Mouse (Mus musculus) adrenal gland, postnatal 25 days (tissue): Measurements from ENCODE around the gene Arl4c. TPM values are rescaled to one million over a fixed set of nuclear protein-coding genes. Genes with fewer than 3 reads are reported as not detected.

ENCODE experiments used
- DNase-seq: peaks from one replicate; pipeline ENCODE4 v3.0.0; 2021; ENCODE audit warnings: mixed read lengths
- total RNA-seq: library from RNA; stranded (reverse); gene quantifications from 2 replicates; pipeline ENCODE4 v1.2.3, GENCODE M21; 2021

Gene Arl4c
- total RNA-seq, 1 experiment from 2014 or later, result 11.0 TPM

DNA sequence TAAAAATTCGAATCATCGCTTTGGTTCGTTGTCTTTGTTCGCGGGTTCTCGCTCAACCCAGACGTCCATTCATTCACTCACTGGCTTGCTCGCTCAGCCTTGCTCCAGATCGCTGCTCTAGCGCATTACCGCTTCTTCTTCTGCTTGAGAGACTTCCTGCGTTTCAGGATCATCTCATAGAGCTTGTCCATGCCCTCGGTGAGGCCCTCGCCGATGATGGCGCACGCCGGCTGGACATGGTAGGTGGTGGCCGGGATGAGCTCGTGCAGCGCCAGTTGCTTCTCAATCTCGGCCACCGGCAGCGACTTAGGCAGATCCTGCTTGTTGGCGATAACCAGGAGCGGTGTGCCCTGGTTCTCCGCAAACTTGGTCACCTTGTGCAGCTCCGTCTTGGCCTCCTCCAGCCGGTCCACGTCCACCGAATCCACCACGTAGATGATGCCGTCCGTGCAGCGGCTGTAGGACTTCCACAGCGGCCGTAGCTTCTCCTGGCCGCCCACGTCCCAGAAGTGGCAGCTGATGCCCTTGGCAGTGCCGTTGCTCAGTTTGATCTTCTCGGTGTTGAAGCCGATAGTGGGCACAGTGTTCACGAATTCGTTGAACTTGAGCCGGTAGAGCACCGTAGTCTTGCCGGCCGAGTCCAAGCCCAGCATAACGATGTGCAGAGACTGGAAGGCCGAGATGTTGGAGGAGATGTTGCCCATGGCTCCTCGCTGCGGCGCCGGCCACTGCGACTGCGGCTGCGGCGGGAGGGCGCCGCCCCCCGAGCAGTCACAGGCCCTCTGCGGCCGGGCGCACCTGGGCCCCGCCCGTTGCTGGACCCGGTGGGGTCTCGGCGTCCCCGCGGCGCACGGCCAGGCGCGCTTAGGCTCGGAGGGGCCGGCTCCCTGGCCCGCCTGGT, 810 bp downstream of the Arl4c start:
- peak; percentile 51 for DNase-seq

DNA sequence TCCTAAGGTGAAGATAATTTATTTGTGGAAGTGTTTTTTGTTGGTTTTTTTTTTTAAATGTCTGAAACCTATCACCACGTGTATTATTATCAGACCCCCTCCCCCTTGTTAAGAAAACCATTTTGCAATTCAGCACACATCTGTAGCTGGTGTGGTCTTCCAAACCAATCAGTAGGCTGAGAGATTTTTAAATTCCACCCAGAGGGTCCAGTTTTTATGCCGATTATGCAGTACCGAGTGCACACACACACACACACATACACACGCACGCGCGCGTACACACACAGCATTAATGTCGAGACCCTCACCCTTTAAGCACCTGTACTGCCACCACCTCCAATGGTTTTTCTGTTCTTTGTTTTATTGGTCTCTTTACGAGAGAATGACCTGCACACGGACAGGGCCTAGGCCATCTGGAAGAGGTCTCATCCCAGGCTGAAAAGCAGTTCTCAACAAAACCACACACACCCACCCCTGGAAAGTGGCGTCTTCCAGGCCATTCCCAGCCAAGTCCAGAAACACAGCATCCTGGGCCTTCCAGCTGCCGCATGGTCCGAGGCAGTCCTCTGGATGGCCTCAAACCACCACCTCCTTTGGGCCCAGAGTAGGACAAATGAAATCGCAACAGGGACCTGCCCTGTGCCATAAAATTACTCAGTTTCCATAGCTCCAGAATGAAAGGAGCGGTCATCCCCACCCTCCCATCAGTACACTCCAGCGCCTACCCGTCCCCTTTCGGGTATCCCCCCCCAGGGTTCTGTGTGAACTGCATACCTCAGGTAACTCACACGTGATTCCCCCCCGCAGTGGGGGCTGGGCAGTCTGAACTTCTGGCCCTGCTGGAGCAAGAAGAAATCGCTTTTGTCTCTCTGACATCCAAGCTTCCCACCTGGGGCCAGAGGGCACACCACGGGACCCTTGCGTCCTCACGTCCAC, 1.9 kb downstream of the Arl4c start:
- peak; percentile 22 for DNase-seq

DNA sequence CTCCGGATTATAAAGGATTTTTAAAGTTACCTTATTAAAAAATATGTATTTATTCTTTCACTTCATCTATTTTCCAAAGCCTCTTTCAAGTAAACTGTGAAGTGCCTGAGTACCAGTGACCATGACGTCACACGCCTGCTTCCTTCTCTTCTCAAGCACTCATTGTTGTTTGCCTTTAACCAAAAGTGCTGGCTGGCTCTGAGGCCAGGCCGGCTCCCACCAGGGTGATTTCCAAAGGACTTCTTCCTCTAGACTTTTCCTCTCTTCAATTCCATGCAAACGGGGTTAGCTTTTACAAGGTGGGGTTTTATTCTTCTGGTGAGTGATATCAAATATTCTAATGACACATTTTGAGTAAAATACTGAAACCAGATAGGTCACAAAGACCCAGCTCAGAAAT, 2.6 kb downstream of the Arl4c start:
- peak; percentile 35 for DNase-seq

DNA sequence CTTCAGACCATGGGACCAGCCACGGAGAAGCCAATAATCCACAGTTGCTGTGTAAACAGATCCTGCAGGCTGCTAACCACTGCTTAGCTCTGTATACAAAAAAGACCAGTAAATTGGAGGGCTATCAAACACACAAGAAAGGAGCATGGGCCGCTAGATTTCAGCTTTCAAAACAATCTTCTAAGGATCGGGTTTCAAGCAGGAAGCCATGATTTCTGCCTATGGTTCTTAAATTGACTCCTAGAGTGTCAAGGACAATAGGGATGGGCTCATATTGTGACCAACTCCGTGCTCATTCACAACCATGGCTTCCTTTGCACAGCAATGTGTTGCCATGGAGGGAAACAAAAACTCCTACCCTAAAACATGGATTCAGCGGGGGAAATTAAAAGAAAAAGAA, 3.1 kb downstream of the Arl4c start:
- DNase-seq, result no peak

DNA sequence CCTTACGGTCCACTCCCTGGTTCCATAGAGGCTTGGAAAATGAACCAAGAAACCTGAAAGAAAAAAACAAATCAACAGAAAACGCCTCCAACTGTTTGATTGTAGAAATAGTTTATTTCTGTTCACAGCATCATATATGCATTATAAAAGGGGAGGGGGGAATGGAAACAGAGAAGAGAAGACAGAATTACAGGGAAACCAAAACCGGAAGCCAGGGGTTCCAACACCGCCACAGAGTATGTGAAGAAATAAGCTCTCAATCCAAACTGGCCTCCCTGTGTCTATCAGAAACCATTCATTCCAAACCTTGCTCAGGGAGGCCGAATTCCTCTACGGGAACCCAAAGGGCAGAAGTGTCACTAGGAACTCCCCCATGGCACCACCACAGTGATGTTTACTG, 3.9 kb downstream of the Arl4c start:
- no peak for DNase-seq

DNA sequence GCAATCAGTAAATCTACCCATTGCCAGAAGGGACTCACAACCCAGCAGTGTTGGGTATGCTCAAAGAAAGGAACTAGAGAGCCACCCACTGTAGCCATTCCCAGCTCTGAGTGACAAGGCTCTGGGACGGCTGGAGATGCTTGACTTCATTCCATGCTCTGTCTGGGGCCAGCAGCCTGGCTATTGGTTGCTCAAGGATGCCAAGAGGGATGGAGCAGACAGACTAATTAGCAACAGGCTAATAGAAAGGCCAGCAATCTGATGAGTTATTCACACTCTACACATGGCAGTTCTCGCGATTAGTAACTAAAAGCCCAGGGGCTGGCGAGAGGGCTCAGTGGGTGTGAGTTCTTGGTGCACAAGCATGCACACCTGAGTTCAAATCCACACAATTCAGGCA, 5.6 kb downstream of the Arl4c start:
- no peak for DNase-seq

DNA sequence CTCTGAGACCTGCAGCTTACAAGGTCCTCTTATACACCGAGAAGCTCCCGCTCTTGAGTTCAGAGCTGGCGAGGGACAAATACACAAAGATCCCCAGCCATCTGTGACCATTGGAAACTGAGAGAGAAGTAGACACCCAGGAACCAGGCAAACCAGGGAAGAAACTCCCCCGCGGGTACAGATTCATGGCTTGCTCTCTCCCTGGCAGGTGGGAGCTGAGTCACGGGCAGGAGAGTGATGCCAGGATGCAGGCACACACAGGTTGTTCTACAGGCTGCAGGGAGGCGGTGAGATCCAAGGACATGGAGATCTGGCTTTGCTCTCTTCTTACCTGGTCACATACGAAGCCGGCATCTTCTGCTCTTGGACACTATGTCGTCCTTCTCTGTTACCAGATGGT, 7.7 kb downstream of the Arl4c start:
- no peak for DNase-seq

DNA sequence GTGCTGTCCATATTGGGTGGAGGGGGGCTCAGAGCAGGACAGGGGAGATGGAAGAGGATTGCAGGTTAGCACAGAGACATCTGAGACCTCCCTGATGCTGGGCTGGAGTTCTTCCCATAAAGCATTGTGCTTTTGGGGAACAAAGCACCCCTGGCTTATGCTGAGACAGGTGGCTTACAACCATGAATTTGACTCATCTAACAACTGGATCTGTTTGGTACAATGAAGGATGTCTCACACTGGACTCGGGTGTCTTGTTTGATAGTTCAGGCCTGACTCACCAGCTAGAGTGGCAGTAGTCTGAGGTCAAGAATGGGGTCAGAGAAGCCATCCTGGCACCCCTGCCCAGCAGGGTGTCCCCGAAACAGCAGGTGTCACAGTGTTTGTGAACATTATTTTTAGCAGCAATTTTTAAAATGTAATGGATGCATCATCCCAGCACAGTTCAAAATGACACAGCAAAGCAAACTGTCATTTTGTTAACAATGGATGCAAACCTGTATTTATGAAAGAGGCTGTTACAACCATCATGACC, 9.7 kb downstream of the Arl4c start:
- DNase-seq, result no peak

DNA sequence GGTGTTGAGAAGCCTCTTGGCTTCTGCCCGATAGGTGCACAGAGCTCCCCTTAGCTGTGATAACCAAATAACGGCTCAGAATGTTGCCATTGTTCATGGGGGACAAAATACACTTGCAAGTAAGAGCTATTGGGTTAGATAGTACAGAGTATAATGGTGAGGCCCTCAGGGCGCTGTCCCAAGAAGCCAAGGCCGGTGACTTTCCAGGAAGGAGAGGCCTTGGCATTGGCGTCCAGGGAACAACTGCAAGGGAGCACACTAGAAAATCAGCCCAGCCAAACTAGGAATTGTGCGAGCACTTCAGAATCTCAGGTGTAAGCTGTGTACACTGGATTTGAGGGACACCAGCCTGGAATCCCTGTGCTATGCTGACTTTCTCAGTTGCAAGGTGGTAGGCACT, 11.4 kb downstream of the Arl4c start:
- peak; percentile 48 for DNase-seq

DNA sequence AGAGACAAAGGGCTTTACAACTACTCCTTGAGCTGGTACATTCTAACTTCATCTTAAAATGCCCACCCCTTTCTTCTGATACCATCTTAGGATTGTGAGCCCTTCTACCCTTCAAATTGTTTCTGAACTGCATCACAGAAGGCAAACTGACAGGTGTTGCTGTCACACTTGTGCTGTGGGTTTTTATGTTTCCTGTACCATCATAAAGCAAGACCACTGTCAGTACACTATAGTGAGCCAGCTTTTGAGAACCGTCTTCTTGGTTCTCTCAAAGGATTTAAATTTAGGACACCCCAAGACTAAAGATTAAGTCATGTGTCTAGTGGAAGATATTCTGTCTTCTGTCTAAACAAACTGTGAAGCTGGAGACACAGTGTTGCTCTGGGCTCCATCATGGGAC, 17.3 kb downstream of the Arl4c start:
- no peak for DNase-seq

DNA sequence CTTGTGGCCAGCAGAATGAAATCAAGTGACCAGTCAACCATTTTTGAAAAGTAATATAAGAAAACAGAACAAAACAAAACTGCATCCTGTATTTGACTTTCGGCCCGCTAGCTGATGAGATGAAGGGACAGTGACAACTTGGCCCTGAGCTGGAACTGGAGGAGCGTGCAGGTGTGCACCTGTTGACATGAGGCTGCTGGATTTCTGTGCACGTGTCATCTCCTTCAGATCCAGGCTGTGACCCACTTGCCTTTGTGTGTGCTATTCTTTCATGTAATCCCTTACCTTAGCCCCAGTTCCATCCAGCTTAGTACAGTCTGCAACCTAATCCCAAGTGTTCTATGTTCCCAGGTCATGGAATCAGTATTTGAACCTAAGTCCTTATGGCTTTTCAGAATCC, 20.4 kb downstream of the Arl4c start:
- DNase-seq, result no peak

DNA sequence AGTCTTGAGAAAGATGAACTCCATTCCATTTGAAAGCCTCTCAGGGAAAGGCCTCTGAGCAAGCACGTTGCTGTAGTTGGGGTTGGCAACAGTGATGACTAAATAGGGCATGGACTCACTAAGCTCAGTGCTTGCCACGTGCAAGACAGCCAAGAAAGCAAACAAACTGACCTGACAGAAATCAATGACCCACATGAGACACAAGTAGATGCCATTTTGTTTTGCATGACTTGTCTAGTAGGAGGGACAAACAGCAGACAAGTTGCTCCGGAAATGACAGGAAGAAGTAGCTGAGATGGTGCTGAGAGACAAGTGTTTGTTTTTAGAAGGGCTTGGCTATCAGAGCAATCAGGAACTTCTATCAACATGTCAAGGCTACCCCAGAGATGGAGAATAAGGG, 21.2 kb downstream of the Arl4c start:
- no peak for DNase-seq

DNA sequence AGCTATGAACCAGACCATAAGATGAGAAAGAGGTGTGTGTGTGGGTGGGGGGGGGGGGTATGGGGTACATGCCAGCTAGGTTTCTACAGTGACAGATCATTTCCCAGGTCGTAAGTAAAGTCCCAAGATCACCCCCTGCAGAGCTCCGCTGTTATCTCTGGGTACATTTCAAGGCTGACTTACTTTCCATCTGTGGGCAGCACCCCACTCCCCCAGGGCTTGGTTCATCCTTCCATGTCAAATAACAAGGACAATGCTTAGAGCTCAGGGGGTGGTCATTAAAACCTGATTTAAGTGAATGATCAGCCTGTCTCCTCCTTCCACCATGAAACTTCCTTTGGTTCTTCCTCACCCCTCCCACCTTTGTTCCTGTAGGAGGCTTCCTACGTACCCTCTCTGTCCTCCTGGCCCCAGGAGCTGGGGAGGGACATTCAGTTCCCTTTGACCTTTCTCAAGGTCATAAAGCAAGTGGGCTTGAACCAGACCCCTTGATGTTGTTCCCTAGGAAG, 23.7 kb downstream of the Arl4c start:
- no peak for DNase-seq

DNA sequence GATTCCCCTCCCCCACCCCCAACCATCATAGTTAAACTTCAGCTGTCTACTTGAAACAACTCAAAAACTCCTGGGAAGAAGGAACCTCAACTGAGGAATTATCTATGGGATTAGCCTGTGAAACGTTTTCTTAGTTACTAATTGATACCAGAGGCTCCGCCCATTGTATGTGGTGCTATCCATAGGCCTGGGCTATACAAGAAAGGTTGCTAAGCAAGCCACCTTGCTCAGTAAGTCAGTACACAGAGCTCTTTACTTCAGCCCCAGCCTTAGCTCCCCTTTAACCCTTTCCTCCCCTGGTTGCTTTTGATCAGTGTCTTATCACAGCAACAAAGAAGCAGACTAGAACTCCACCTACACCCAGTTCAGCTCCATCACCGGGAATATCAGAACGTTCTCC, 31.2 kb downstream of the Arl4c start:
- DNase-seq, result no peak

DNA sequence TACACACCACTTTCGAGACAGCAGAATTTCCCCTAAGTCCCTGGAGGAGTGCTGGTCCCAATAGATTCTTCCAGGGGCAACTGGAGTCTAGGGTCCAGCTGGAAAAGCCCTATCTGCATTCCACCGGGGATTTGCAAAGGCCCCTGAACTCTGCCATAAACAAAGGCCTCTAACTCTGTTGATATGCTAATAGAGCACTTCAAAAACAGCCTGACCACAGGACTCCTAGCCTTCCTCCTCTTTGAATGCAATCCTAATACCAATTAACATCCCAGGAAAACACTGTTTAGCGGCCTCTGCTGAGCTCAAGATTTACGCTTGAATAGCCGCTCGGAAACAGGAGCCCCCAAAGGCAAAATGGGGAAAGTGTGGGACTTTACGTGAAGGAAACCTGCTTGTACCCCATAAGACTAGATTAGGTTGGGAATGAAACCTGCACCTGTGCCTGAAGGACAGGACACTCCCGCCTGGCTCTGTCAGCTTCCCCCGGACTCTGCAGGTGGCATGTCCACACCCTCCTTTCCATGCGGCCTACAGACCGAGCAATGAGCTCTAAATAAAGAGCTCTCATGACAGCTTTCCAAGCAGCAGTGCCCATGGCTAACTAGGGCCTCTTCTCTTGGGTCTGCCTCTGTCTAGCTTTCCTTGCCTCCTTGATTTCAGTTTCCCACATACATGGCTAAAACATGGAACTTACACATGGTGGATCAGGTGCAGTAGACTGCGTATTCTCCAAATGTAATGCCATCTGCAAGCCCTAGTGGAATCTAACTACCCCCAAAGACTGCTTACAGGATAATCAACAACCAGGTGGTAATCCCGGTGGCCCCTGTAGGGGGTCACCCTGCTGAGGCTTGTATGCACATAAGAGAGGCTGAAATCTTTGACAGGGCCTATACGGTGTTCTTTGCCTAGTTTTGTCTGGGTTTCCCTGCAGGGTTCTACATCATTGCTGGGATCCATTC, 32.9 kb downstream of the Arl4c start:
- no peak for DNase-seq

DNA sequence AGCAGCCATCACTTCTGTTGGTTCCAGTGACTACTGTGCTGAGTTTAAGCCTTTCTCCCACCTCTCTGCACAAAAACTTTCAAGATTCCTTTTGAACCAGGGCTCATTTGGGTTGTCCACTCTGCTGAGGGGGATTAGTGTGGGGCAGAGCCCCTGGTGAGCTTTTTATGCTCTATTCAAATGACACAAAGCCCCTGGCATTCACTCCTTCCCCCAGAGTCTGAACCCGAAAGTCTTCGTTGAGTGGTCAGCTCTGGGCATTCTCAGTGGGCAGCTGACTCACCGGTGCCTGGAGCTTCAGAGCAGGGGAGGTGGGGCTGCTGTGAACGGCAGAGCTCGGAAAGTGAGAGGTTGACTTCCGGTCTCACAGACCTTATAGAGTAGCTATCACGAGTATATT, 33.7 kb downstream of the Arl4c start:
- no peak for DNase-seq

DNA sequence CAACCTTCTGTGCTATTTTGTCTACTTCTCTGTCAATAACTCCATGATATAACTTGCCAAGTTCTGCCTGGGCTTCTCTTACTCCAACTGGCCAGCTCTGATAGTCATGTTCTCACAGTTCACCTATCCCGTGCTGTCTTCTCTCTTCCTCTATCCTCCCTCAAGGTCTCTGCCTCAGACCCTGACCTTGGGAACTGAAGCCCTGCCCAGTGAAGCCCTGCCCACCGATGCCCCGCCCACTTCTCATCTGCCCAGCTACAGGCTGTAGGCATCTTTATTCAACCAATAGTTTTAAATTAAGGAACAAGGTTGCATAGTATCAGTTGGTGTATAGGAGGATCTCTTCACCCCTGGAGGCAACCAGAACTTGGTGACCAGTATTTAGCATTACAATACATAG, 37.4 kb downstream of the Arl4c start:
- no peak for DNase-seq

DNA sequence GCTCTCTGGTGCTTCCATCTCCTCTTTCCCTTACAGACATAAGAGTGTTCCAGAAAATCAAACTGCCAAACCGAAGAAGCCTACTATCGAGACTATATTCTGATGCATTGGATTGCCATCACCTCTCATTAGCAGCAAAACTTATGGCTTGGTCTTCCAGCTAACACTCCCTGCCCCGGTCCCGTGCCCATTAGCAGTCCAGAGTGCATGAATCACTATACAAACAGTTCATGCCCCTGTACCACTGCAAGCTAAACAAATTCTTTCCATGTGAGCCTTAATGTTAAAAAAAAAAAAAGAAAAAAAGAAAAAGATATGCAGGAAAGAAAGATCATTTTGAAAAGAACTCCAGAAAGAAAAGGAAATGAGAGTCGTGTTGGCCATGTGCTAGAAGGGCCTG, 39.3 kb downstream of the Arl4c start:
- no peak for DNase-seq

DNA sequence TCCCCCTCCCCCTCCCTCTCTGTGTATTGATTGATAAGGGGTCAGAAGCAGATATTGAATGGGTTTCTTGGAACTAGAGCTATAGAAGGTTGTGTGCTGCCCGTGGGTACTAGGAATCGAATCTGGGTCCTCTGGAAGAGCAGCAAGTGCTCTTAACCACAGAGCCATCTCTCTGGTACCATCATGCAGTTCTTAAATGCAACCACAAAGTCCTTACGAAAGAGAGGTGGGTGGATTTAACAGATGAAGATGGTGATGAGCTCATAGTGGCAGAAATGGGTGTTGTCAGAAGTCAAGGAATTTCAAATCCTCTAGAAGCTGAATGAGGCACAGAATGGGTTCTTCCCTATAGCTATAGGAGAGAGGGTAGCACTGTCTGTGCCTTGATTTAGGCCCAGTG, 40.8 kb downstream of the Arl4c start:
- DNase-seq, result no peak

DNA sequence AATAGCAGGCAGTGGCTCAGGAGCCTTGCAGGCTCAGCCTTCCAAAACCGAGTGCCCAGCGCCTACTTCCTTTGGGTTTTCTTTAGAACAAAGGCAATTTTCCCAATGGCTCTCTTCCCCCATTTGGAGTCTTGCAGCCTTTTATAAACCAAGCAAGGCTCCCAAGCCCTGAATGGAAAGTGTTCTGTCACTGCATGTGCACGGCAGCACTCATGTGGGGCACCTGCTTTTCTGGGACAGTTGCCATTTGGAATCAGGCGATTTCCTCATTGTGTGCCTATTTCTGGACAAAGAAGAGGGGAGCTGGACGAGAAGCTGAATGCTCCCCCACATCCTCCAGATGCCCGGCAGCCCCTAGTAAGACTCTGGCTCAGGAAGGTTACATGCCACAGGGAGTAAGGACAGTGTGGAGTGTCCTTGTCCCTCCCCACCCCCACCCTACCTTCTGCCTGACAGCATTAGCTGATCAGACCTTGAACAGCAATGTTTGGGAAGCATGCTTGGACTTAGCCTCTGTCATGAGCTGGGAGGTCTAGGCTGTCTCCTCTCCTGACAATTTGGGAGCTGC, 43.6 kb downstream of the Arl4c start:
- no peak for DNase-seq

DNA sequence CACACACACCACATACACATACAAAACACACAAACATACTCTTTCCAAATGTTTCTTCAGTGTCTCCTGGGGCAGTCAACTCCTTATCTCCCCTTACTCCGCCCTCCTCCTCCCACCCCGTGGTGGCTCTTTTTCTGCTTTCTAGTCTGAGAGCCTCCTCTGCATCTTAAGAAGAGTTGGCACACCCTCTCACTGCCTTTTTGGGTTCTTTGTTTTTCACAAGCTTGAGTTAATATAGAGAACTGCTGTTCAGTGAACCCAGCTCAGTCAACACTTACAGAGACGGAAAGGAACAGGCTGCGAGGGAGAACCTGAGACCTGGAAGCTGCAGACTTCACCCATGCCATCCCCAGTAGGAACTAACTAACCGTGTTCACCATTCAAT, 45.9 kb downstream of the Arl4c start:
- DNase-seq, result no peak
